Mouse (Mus musculus) brown adipose tissue, adult 24 weeks (tissue): ENCODE results near the gene Olfr970. TPM values are rescaled to one million over a fixed set of nuclear protein-coding genes. Genes with fewer than 3 reads are reported as not detected.
"Not testable (repeated sequence)": the region's sequence is repeated elsewhere in the genome, so short reads cannot be mapped to it uniquely, and the experiment has no call there.

Experiments used
- H3K27ac ChIP-seq: fragments of 200-500 bp; replicated peaks from 2 replicates; pipeline ENCODE4 v1.5.1; 2012; ENCODE audit warnings: low read depth, mild to moderate bottlenecking, low read length
- H3K4me1 ChIP-seq: fragments of 200-500 bp; 2 replicates; pipeline ENCODE4 v1.6.1; 2012; ENCODE audit warnings: low read length, mixed read lengths; ENCODE audit not compliant: control insufficient read depth, insufficient read depth, insufficient read length
- H3K4me3 ChIP-seq: fragments of 200-500 bp; 2 replicates; pipeline ENCODE4 v1.5.1; 2012; ENCODE audit warnings: low read depth, mild to moderate bottlenecking, low read length, moderate library complexity; ENCODE audit not compliant: insufficient read depth
- polyA plus RNA-seq: library from polyadenylated mRNA; stranded (reverse); fragments of >200 nt; gene quantifications from 2 replicates; pipeline ENCODE4 v1.2.4, GENCODE M21; 2012; ENCODE audit not compliant: missing spikeins, insufficient read depth, insufficient read length

Gene Olfr970
- not detected in 2 replicates for polyA plus RNA-seq

GRCm38 (mm10) chr9:39808560-39808959 lies at the start of gene Olfr970:
Olfr970 (plus strand) TSS chr9:39808860.
- Histone ChIP-seq H3K4me3 (no peak within 1 kb of the TSS), H3K4me1 (no peaks in the 10 kb centered on the region), H3K27ac (no peak within 1 kb of the TSS)

- no peak within 1 kb of the TSS for H3K27ac ChIP-seq
- no peak within 1 kb of the TSS for H3K4me3 ChIP-seq
- no peaks in the 10 kb centered on the region for H3K4me1 ChIP-seq
Observed at GRCm38 (mm10) chr9:39783153-39783552, 25.5 kb upstream of the Olfr970 start, which contains the start of gene Olfr968. Olfr968 (minus strand) TSS chr9:39783253.

- no peak within 1 kb of the TSS for H3K4me3 ChIP-seq
- no peak within 1 kb of the TSS for H3K27ac ChIP-seq
- H3K4me1 ChIP-seq: no peaks in the 10 kb centered on the region
Observed at GRCm38 (mm10) chr9:39790558-39790957, 18.1 kb upstream of the Olfr970 start, which contains the start of gene Olfr969. Olfr969 (plus strand) TSS chr9:39790945.

GRCm38 (mm10) chr9:39836576-39836975 lies 27.9 kb downstream of the Olfr970 start, which contains the start of gene Olfr971:
Olfr971 (plus strand) TSS chr9:39836876.
- H3K4me1 ChIP-seq, H3K4me3 ChIP-seq: not testable (repeated sequence)

GRCm38 (mm10) chr9:39866122-39866521 lies 57.5 kb downstream of the Olfr970 start, which contains the start of gene Olfr972:
Olfr972 (plus strand) TSS chr9:39866422.
- H3K4me1 ChIP-seq: no peaks in the 10 kb centered on the region
- no peak within 1 kb of the TSS for H3K4me3 ChIP-seq
- no peak within 1 kb of the TSS for H3K27ac ChIP-seq

More at GRCm38 (mm10) chr9:39836576-39836975, 27.9 kb downstream of the Olfr970 start, which contains the start of gene Olfr971:
- H3K27ac ChIP-seq: not testable (repeated sequence)

Other genes starting within 250 kb of the Olfr970 start
- gene Olfr959, start 233.3 kb upstream of the Olfr970 start, polyA plus RNA-seq: not detected in 2 replicates
- not detected in 2 replicates for gene AW551984, start 204.5 kb upstream of the Olfr970 start, polyA plus RNA-seq
- gene Olfr148, start 198.2 kb upstream of the Olfr970 start, polyA plus RNA-seq: not detected in 2 replicates
- gene Olfr960, start 187.5 kb upstream of the Olfr970 start, polyA plus RNA-seq: not detected in 2 replicates
- not detected in 2 replicates for gene Olfr961, start 163.8 kb upstream of the Olfr970 start, polyA plus RNA-seq
- not detected in 2 replicates for gene Olfr963, start 141.7 kb upstream of the Olfr970 start, polyA plus RNA-seq
- not detected in 2 replicates for gene Olfr149, start 101.7 kb upstream of the Olfr970 start, polyA plus RNA-seq
- not detected in 2 replicates for gene Olfr965, start 97.5 kb upstream of the Olfr970 start, polyA plus RNA-seq
- gene Olfr150, start 77.9 kb upstream of the Olfr970 start, polyA plus RNA-seq: not detected in 2 replicates
- gene Olfr967, start 62.6 kb upstream of the Olfr970 start, polyA plus RNA-seq: not detected in 2 replicates
- gene Olfr968, start 25.6 kb upstream of the Olfr970 start, polyA plus RNA-seq: not detected in 2 replicates
- gene Olfr969, start 17.9 kb upstream of the Olfr970 start, polyA plus RNA-seq: not detected in 2 replicates
- gene Olfr971, start 28.0 kb downstream of the Olfr970 start, polyA plus RNA-seq: not detected in 2 replicates
- not detected in 2 replicates for gene Olfr972, start 57.6 kb downstream of the Olfr970 start, polyA plus RNA-seq
- not detected in 2 replicates for gene Olfr229, start 98.5 kb downstream of the Olfr970 start, polyA plus RNA-seq
- gene Olfr974, start 128.6 kb downstream of the Olfr970 start, polyA plus RNA-seq: not detected in 2 replicates
- gene Olfr975, start 143.2 kb downstream of the Olfr970 start, polyA plus RNA-seq: not detected in 2 replicates
- not detected in 2 replicates for gene Olfr976, start 152.3 kb downstream of the Olfr970 start, polyA plus RNA-seq
- not detected in 2 replicates for gene Olfr978, start 183.3 kb downstream of the Olfr970 start, polyA plus RNA-seq
- gene Olfr979, start 194.6 kb downstream of the Olfr970 start, polyA plus RNA-seq: not detected in 2 replicates
- gene Olfr980, start 200.7 kb downstream of the Olfr970 start, polyA plus RNA-seq: not detected in 2 replicates
- not detected in 2 replicates for gene Olfr981, start 212.6 kb downstream of the Olfr970 start, polyA plus RNA-seq